Mouse (Mus musculus) cerebellum, adult 18-20 months (tissue): ENCODE results near the gene Zfyve1.
A peak's percentile ranks its signal among the peaks of the same experiment; 100 is the strongest.

ENCODE experiments used
- DNase-seq, 2 experiments: peaks; one replicate each; pipeline ENCODE4 v3.0.0; 2021

Gene Zfyve1

DNA sequence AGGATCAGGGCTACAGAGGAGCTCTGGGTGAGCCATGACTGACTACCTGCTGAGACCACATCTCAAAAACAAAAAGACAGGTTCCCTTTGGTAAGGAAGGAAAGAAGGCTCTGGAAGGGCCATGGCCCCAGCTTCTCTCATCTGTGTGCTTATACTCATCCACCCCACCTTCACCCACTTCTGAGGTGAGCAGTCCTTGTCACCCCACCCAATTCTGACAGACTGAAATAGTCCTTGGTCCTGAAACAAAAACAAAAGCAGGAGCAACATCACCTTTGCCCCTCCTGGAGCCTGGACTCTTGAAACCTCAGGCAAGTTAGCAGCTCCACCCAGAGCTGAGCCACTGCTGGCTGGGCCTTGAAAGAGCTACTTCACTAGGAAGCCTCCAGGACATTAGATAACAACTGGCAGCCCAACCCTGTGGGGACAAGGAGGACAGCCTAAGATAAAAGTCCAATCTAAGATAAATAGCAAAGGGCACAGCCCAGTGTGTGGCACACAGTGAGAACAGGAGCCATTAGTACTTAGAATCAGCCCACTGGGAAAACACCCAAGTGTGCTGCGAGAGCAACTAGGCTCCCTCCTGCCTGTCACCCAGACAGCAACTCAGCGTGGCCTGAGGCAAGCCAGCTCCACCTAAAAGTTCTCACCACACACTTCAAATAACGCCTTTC, 18.0 kb downstream of the Zfyve1 start:
- no peak for DNase-seq

DNA sequence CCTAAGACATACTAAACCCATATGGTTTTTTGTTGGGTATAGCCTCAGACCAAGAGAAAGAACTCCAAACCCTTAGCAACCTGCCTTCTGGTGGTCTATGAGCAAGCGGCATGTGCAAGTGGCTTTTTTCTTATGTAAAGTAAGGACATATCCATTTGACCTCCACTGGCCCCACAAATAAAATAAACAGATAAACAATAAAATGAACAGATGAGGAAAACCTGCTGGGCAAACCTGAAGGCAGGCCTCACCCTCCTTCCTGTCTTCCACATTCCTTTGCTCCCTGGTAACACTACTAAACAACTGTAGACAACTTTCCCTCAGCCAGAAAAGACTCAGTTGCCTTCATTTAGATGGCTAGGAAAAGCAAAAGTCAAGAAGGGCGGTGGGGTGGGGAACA, 18.7 kb downstream of the Zfyve1 start:
- DNase-seq, result no peak

DNA sequence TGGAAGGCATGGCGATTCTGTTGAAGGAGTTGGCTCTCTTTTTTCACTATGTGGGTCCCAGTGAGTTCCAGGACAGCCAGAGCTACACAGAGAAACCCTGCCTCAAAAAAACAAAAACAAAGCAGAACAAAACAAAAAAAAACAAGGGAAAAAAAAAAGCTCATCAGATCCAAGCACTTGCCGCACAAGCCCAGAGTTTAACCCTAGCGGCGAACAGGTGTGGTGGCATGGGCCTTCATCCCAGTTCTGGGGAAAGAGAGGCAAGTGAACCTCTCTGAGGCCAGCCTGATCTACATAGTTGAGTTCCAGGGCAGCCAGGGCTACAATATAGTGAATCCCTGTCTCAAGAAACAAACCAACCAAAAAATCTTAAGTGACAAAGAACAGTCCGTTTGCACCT, 19.6 kb downstream of the Zfyve1 start:
- DNase-seq, result no peak

DNA sequence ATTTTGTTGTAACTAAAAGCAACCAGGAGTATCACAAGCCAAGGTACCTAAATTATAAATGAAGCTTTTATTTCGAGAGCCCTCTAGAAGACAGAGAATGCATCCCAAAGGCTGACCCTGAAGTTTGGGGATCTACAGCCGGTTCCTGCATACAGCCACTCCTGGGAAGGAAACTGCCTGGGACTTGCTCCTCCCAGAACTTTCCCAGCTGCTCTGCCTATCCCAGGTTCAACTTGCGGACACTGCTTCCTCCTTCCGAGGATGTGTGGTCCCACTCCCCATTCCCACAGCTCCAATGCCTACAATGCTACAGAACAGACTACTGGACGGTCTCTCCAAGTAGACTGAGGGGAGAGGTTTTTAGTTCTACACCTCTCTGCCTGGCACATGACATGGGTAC, 24.3 kb downstream of the Zfyve1 start:
- no peak for DNase-seq

DNA sequence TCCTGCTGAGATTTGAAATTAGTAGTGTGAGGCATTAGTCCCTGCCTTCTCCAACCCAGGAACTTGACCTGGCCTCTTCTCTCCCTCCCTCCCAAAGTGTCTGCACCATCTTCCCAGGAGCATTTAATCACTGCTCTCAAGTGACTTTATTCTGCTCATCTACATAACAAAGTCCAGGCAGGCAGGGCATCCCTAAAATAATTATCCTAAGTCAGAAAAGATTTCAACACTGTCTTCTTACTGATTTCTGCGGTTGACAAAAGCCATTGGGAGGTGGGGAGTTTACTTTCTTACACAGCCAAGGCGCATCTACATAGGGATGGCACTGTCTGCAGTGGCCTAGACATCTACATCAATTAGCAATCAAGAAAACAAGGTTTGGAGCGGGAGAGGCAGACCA, 27.2 kb downstream of the Zfyve1 start:
- no peak for DNase-seq

DNA sequence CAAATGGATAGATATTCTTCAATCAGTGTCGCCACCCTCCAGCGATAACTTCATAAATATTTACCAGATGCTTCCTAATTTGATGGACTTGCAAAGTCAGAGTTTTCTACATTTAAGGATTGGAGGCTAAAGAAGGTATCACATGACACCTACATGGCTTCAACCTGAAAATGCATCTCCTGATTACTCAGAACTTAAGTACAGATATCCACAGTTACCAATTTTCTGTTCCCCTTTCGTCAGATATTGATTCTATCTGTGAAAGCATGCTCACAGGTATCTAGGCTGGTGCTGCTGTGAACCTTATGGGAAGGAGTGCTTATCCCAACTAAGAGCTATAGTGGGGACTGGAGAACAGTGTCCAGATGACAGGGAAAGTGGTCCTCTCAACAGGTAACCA, 34.4 kb downstream of the Zfyve1 start:
- no peak for DNase-seq

DNA sequence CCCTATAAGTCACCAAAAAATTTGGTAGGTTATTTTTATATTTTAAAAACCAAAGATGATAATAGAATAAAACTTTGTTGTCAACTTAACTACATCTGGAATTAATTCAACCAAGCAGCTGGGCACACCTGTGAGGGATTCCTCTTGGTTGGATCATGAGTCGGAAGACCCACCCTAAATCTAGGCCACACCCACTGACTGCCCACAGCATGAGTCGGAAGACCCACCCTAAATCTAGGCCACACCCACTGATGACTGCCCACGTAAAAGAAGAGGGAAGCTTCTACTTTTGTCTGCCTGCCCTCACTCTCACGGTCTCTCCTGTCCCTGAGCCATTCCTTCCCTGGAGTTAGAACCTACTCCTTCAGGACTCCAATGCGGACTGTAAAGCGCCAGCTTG, 36.8 kb downstream of the Zfyve1 start:
- DNase-seq, result no peak

DNA sequence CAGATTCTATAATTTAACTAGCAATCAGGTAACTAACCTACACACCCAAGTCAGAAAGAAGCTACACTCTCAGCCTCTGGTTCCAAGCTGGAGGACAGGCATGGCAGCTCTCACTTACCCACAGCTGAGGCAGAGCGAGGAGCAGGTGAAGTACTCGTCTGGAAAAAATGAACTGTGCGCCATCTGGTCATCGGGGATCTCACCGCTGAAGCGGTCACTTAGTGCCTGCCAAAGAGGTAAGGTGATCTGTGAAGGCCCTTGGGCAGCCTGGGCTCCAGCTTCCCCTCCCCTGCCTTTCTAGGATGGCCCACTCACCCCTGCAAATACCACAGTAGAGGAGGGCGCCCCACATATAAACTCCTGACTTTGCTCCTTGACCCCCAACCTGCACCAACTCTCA, 38.5 kb downstream of the Zfyve1 start:
- DNase-seq, result peak; percentile 45 to 62

DNA sequence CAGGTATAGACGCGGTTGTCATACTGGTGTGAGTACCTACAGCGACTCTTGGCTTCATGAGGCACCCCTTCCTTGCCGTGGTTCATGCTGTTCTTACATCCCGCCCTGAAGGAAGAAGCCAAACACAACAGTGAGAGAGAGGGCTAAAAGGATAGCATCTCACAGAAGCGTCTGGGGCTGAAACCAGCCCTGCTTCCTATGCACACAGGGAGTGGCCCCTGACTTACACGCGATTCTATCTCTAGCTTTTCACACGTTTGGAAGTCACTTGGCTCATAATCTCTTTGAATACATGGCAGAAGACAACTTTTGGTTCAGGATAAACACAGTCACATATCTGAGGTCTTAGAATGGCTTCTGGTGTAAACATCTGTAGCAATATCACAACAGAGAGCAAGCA, 41.4 kb downstream of the Zfyve1 start:
- no peak for DNase-seq

DNA sequence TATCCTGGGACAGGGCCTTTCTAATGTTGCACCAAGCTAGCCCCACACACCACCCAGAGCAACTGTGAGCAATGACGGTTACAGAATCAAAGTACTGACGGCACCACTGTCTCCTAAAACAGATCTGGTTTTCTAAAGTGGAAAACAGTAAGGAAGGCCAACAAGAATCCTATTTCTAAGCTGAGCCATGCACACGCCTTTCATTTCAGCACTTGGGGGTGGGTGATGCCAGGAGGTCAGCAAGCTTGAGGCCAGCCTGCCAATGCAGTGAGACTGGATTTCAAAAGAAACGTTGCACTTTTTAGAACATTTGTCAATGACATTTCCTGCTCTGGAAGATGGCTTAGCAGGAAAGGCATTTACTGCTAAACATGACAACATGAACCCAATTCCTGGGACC, 43.2 kb downstream of the Zfyve1 start:
- no peak for DNase-seq

DNA sequence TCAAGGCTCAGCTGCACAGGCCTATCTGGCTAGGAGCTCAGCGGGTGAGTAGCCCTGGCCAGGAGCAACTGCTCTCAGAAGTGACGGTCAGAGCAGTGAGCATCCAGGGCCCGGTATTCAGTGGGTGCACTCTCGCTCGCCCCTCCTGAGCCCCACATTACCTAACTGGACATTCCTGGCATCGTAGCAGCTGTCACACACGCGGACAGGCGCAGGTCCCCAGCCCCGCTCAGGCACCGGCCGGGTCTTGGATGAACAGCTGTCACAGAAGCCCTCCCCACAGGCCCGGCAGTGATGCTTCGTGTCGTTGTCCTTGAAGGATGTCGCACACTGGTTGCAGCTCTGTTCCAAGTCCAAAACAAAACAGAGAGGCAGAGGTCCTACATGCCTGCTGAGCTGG, 45.7 kb downstream of the Zfyve1 start:
- no peak for DNase-seq

DNA sequence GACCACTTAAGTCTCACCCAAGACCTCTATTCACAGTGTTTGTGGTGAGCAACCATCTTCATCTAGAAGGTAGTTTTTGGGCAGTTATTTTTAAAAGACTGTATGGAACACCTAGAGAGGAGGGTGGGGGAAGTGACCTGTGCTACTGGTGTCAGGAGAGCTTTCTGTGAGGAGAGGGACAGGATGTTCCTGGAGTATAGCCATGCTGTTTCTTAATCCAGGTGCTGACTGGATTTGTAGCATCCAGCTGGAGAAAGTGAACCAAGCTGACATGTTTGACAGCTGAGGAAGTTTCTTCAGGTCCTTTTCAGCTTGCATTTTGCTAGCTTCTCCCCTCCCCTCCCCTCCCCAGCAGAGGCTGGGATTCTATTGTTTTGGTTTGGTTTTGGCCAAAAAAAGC, 52.2 kb downstream of the Zfyve1 start:
- no peak for DNase-seq

DNA sequence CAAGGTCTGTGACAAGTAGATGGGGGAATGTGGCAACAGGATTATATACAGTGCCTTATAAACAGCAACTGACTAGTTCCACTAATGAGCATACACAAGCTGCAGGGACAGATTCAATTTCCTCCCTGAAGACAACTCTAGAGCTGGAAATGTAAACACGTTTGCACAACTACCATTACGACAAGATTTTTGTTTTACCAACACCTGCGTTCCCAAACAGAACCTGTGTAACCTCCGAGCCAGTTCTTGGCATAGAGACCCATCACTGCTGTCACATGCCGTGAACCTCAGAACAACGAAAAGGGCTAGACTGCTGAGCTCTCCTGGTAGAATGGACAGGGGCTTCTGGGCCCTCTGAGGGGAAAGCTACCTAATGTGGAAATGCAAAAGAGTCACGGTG, 53.0 kb downstream of the Zfyve1 start:
- no peak for DNase-seq

DNA sequence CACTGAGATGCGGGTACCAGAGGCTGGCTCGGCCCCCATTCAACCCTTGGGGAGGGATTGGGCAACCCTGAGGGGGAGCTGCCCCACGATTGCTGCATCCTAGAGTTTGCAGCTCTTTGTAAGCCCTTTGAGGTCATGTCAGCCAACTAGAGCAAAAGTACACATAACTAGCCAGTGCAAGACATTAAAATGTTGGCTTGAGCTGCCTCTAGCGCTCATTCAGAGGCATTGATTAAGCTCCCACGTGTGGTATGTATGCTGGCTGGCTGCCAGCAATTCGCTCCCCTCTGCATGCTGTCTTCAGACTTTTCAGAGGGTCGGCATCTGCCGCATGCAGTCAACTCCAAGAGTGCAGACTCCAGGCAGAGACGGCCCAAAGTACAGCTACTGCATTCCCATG, 61.0 kb downstream of the Zfyve1 start:
- no peak for DNase-seq

DNA sequence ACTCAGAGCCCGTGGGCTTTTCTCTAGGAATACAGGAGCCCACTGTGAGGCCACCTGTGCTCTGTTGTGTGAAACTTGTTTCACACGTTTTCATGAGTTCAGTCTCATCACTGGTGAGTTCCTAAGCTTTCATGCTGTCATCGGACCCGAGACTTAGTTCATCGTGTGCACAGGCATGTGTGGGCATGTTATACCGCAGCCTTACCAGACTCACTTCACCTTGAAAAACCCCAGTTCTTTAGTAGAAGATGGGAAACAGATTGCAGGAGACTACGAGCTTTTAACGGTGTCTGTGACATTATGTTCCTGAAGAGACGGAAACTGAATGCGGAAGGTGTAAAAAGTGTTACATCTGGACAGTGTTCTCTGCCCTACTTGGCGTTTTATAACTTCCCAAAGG, 61.6 kb downstream of the Zfyve1 start:
- no peak for DNase-seq

DNA sequence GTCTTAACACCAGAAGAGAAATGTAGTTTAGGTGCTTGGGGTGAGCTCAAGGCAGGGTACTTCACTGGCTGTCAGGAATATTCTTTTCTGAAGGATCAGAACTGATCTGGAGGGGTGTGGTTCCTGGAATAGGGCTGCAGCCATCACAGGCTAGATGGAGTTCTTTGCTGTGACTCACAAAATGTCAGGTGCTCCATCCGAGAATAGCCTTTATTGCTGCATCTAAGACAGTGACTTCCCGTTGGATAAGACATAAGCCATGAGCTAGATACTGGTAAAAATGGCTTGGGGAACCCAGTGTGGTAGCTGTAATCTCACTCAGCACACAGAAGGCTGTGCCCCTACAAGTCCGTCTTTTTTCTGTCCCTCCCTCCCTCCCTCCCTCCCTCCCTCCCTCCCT, 62.8 kb downstream of the Zfyve1 start:
- no peak for DNase-seq

DNA sequence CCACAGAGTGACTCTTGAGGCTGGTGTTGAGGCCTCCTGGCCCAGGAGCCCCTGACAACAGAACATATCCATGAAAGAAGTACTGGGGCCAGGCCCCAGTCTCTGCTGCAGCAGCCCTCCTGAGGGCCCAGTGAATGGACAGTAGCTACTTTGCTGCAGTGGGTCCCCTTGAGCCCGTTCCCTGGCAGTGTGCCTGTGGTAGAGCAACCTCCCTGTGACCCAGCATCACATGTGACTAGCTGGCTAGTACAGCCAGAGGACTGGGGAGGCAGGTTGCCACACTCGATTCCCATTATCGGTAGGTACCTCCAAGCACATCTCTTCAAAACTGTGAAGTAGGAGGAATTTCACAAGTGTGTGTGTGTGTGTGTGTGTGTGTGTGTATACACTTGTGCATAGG, 64.1 kb downstream of the Zfyve1 start:
- no peak for DNase-seq

DNA sequence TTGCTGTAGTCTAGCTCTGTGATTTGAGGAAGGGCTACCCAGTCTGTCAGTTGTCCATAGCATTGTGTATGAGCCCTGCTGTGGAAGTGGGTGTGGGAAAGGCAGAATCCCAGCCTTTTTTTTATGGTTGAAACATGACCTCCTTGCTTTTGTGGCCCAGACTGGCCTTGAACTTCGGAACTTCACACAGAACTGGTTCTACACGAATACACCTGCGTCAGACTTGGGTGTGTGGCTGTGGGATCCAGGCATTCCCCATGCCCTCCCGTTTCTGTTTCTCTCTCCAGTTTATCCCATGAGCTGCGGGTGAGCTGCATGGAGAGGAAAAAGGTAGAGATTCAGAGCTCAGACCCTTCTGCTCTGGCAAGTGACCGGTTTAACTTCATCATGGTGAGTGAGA, 65.0 kb downstream of the Zfyve1 start:
- DNase-seq, result no peak

DNA sequence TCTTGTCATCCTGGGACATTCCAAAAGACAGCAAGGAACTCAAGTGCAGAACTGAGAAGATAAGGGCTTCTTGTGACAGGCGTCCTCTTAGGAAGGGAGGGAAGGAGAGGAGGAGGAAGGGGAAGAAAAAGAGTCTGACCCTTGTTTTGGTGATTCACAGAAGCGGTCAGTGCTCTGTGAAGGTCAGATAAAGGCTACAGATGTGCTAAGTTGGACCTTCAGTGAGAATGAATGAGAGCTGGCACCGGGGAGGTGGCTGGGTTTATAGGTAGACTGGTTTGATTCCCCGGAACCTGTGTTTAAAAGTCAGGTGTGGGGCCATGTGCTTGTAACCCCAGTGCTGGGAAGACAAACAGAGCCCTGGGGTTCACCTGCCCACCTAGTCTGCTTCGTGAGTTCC, 68.4 kb downstream of the Zfyve1 start:
- no peak for DNase-seq

DNA sequence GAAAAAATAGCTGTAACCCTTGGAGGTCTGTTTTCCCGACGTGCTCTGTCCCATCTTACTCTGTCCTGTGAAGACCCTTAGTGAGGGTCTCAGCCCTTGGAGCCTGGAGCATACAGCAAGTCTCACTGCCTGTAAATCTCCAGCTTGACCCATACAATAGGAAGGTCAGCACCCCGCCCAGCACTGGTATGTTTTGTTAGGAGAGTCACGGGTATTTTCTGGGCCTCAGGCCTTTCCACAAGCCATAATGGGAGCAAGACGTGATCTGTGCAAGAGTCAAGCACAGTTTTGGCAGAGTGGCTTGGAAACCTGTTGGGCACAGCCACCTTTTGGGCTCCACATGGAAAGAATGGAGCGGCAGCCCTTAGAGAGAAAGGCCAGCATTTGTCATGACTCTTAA, 69.2 kb downstream of the Zfyve1 start:
- DNase-seq, result no peak

DNA sequence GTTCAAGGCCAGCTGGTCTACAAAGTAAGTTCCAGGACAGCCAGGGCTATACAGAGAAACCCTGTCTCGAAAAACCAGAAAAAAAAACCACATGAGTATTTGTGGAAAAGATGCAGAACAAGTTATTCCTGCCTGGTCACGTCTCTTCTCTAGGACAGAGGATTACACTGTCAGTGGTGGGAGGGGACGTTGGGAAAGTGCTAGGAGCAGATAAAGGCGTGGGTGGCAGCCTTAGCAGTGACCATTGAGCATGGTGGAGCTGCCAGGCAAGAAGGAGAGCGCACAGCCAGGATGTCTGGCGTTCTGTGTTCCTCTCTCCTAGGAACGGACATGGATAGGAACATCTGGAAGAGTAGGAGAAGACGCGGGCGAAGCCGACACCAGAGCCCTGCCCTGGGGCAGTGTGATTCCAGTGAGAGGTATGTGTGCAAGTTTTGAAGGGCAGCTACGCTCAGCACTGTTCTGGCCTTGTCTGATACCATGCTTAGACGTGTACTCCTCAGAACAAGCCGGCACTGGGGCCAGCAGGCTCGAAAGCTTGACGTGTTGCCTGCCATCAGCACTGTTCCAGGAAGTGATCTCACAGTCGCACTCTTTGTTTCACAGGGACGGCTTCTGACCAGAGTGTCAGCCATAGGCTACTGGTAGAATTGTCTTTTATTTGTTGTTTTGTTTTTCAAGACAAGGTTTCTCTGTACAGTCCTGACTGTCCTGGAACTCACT, 71.0 kb downstream of the Zfyve1 start:
- DNase-seq, result no peak

DNA sequence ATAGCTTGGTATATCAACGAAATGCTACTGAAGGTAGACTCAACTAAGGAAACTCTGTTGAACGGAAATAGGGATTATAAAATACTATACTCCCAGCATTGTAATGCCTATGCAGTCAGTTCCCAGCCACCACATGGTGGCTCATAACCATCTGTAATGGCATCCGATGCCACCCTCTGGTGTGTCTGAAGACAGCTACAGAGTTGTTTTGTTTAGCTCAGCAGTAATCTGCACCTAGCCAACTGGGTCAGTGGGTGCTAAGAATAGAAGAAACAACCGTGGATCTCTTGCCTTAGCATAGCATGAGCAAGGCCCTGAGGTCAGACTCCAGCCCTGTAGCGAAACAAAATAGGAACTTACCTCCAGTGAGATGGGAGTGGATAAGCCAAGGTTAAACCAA, 72.7 kb downstream of the Zfyve1 start:
- DNase-seq, result peak; percentile 40 to 49

DNA sequence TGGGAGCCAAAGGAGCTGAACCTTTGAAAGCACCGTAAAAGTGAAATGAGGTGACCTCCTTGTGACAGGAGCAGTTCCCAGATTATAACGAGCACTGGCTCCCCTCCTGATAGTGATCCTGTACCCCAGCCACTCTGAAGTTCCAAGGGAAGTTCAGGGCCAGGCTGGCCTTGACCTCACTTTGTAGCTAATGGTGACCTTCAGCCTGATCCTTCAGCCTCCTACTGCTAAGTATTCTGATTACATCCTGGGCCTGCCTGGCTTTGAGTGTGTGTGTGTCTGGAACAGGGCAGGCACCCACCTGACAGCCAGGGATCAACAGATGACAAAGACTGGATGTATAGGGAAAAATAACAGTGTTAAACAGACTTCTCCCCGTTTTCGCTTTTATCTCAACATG, 73.1 kb downstream of the Zfyve1 start:
- DNase-seq, result no peak

DNA sequence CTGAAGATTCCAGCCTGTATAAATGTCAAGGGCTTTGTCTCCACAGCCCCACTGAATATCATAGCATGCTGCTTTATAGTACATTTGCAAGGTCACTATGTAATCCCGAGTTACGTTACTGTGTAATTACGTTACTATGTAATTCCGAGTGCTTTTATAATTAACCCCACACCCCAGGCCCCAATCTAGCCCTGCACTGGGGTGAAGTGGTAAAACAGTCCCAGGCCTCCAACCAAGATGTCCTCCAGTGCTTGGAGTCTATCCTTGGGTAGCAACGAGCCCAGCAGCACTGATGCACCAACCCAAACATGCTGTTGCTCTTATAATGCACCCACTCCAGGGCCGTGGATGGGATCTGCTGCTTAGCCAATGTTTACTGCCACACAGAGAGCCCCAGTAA, 74.0 kb downstream of the Zfyve1 start:
- DNase-seq, result no peak

DNA sequence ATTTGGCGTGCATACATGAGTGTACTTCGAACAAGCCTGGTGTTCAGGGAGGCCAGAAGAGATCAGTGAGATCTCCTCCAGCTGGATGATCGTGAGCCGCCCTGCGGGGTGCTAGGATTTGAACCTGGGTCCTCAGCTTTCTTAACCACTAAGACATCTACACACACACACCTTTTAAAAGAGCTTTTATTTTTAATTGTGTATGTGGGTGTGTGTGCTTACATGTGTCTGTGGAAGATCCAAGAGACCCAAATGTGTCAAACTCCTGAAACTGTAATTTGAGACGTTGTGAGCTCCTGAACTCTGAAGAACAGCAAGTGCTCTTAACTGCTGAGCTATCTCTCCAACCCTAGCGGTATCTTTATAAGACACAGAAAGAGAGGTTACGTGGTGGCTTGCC, 75.9 kb downstream of the Zfyve1 start:
- no peak for DNase-seq
